12 mouse cellular contexts compared by ENCODE assay signal in the genomic region with DNA sequence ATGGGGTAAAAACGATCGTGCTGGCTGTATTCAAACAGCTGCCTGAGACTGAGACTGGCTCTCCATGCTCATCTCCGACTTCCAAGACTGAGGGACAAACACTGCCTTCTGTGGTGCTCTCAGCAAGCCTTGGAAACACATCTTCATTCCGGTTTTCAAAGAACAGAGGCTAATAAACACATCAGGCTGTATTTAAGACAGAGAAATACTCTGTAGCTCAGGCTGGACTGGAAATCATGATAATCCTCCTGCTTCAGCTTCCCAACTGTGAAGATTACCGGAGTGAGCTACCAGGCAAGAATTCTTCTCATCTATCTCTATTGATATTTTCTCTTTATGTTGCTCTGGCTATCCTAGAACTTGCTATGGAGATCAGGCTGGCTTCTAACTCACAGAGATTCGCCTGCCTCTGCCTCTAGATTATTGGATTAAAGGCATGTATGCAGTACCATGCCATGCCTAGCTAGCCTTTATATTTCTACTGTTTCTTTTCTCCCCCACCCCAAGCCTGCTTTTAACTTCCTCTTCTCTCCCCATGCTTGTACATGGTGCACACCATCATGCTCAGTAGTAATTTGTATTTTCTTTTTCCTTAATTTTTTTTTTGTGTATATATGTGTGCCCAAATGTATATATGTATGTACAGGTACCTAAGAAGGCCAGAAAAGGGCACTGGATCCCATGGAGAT. TPM values are rescaled to one million over a fixed set of nuclear protein-coding genes. Genes with fewer than 3 reads are reported as not detected.
DNase-seq lines count a peak whose midpoint lies in the region; ATAC-seq and TF ChIP-seq lines count a peak whose summit lies in the region.
"Had no signal": no experiment of that assay in that cellular context is flagged by ENCODE, and none has a peak within 500 bp of the region (broad histone marks: within the 10 kb centered on the region; RNA-seq: fewer than 3 reads in every experiment).

No protein-coding gene starts in this region.

- no peak for DNase-seq in heart, postnatal 10 days
- DNase-seq in lung, embryonic 14.5 days = no peak
- no peak for DNase-seq in lung, postnatal 36 days
- DNase-seq in CH12.LX (ENCODE audit: extremely low read depth) = no peak
- no peak for DNase-seq in adrenal gland, adult 2 months
- DNase-seq in adrenal gland, adult 18-20 months (ENCODE audit: low spot score in 2 of 2) = no peak
- DNase-seq: cerebellum, adult 9-11 months; thymus, postnatal 14 days had no signal

- intact Hi-C loops in heart, postnatal 10 days (cut with DNase I) = no loop called here

- H3K79me2 ChIP-seq in CH12.LX (replicated peaks; ENCODE audit: control insufficient read depth, extremely low read depth, insufficient read depth, poor library complexity, severe bottlenecking) = peaks cover 8% of the 10 kb centered on the region

- H3K9me3 ChIP-seq in heart, embryonic 13.5 days = no peaks in the 10 kb centered on the region
- no peaks in the 10 kb centered on the region for H3K9me3 ChIP-seq in lung, embryonic 14.5 days (ENCODE audit: low read depth, low read length)
- no peaks in the 10 kb centered on the region for H3K9me3 ChIP-seq in CH12.LX (replicated peaks; ENCODE audit: low read length)
- H3K9me3 ChIP-seq in liver, embryonic 12.5 days (replicated peaks) = no peaks in the 10 kb centered on the region
- H3K9me3 ChIP-seq: hindbrain, embryonic 12.5 days had no signal

- peak overlapping the region; percentile 73 for H3K27ac ChIP-seq in heart, embryonic 13.5 days (replicated peaks)
- peak overlapping the region; percentile 58 for H3K27ac ChIP-seq in lung, embryonic 14.5 days (ENCODE audit: low read depth)
- peak overlapping the region; percentile 88 for H3K27ac ChIP-seq in CH12.LX (ENCODE audit: insufficient read depth, low read depth)
- H3K27ac ChIP-seq in liver, embryonic 12.5 days = peak overlapping the region; percentile 63
- H3K27ac ChIP-seq: hindbrain, embryonic 12.5 days had no signal

- TF ChIP-seq RAD21 in CH12.LX (IDR thresholded peaks at IDR 0.05; ENCODE audit: low read depth, low read length) = no peak

- TF ChIP-seq EP300 in CH12.LX (IDR thresholded peaks at IDR 0.05; ENCODE audit: low read length) = no peak

- no peak overlapping the region for H3K4me2 ChIP-seq in heart, embryonic 13.5 days
- H3K4me2 ChIP-seq in lung, embryonic 14.5 days = no peak overlapping the region
- peak overlapping the region; percentile 79 for H3K4me2 ChIP-seq in CH12.LX (ENCODE audit: insufficient read depth, low read depth, poor library complexity, severe bottlenecking)
- no peak overlapping the region for H3K4me2 ChIP-seq in liver, embryonic 12.5 days
- H3K4me2 ChIP-seq: hindbrain, embryonic 12.5 days had no signal

- H3K4me1 ChIP-seq in heart, embryonic 13.5 days = peaks cover 35% of the 10 kb centered on the region
- H3K4me1 ChIP-seq in lung, embryonic 14.5 days (ENCODE audit: insufficient read depth) = peaks cover 10% of the 10 kb centered on the region; the same call in 1 of the 2 replicates
- peaks cover 31 to 85% of the 10 kb centered on the region in 2 experiments for H3K4me1 ChIP-seq in CH12.LX (ENCODE audit: control insufficient read depth in 1 of 2, insufficient read depth in 2 of 2)
- H3K4me1 ChIP-seq in liver, embryonic 12.5 days = peaks cover 44% of the 10 kb centered on the region

- H3K9ac ChIP-seq in heart, embryonic 13.5 days = no peak overlapping the region
- H3K9ac ChIP-seq in lung, embryonic 14.5 days = no peak overlapping the region
- H3K9ac ChIP-seq in CH12.LX (ENCODE audit: insufficient read depth, low read depth) = peak overlapping the region; percentile 73
- H3K9ac ChIP-seq in liver, embryonic 12.5 days = no peak overlapping the region
- H3K9ac ChIP-seq: hindbrain, embryonic 12.5 days had no signal

- dilution Hi-C loops in CH12.LX (cut with MboI; ENCODE audit: extremely low pct_ligation_motif_present, extremely low pct_unique_long_range_greater_than_20kb, low sequenced_read_pairs) = no loop called here

- H3K36me3 ChIP-seq in heart, embryonic 13.5 days = no peaks in the 10 kb centered on the region
- no peaks in the 10 kb centered on the region for H3K36me3 ChIP-seq in lung, embryonic 14.5 days (ENCODE audit: insufficient read depth)
- H3K36me3 ChIP-seq in CH12.LX (replicated peaks in 1 of 2; ENCODE audit: control insufficient read depth in 1 of 2, insufficient read depth in 1 of 2, low read length in 1 of 2) = peaks cover 2 to 7% of the 10 kb centered on the region in 2 experiments
- H3K36me3 ChIP-seq in liver, embryonic 12.5 days = peaks cover 31% of the 10 kb centered on the region
- H3K36me3 ChIP-seq: hindbrain, embryonic 12.5 days had no signal

- no peak overlapping the region for H3K4me3 ChIP-seq in heart, embryonic 13.5 days
- no peak overlapping the region for H3K4me3 ChIP-seq in lung, embryonic 14.5 days (ENCODE audit: low read depth, low read length)
- H3K4me3 ChIP-seq in CH12.LX (replicated peaks in 1 of 3; ENCODE audit: low read depth in 2 of 3, low read length in 2 of 3, poor library complexity in 1 of 3) = peak overlapping the region in 1 of 3 experiments; percentile 5
- no peak overlapping the region for H3K4me3 ChIP-seq in liver, embryonic 12.5 days
- H3K4me3 ChIP-seq: erythroblast, embryonic 14.5 days; hindbrain, embryonic 12.5 days had no signal

- no peaks in the 10 kb centered on the region for H3K27me3 ChIP-seq in heart, embryonic 13.5 days (replicated peaks)
- H3K27me3 ChIP-seq in lung, embryonic 14.5 days (ENCODE audit: insufficient read depth, low read length) = no peaks in the 10 kb centered on the region
- no peaks in the 10 kb centered on the region for H3K27me3 ChIP-seq in CH12.LX (replicated peaks)
- no peaks in the 10 kb centered on the region for H3K27me3 ChIP-seq in liver, embryonic 12.5 days (replicated peaks)
- H3K27me3 ChIP-seq: hindbrain, embryonic 12.5 days had no signal

- in situ Hi-C loops in CH12.LX (cut with MboI; ENCODE audit: low pct_ligation_motif_present, low pct_unique_long_range_greater_than_20kb, low sequenced_read_pairs) = no loop called here

- TF ChIP-seq POLR2A in CH12.LX (IDR thresholded peaks at IDR 0.05; ENCODE audit: low read depth, low read length) = no peak

- no peak for ATAC-seq in heart, embryonic 13.5 days (ENCODE audit: extremely low read depth, insufficient number of reproducible peaks, low FRiP score, low TSS enrichment)
- ATAC-seq in lung, embryonic 14.5 days (ENCODE audit: insufficient read depth) = no peak
- ATAC-seq in liver, embryonic 12.5 days = no peak

- TF ChIP-seq CTCF in lung, embryonic 14.5 days (IDR thresholded peaks at IDR 0.05; ENCODE audit: low read depth) = no peak
- TF ChIP-seq CTCF in CH12.LX (conservative IDR thresholded peaks at IDR 0.05 in 1 of 2, IDR thresholded peaks at IDR 0.05 in 1 of 2; ENCODE audit: low read depth in 2 of 2, low read length in 2 of 2) = no peak

- 72% methylated on average over 6 of the region's 6 CpGs for whole genome bisulfite sequencing in heart, embryonic 13.5 days
- WGBS in lung, embryonic 14.5 days = 64% methylated on average over 6 of the region's 6 CpGs
- WGBS in liver, embryonic 12.5 days (ENCODE audit: insufficient replicate concordance) = 59% methylated on average over 6 of the region's 6 CpGs

TF ChIP-seq in CH12.LX, 34 proteins besides CTCF, POLR2A, EP300 and RAD21:
- TF ChIP-seq HCFC1 (IDR thresholded peaks at IDR 0.05; ENCODE audit: low read depth, low read length) (no peak), ZKSCAN1 (IDR thresholded peaks at IDR 0.05; ENCODE audit: borderline replicate concordance, low read depth, low read length) (no peak), KAT2A (IDR thresholded peaks at IDR 0.05; ENCODE audit: insufficient replicate concordance, low read length) (no peak), JUN (IDR thresholded peaks at IDR 0.05; ENCODE audit: insufficient read depth, low read depth, low read length) (no peak), MXI1 (IDR thresholded peaks at IDR 0.05; ENCODE audit: low read depth, low read length) (no peak), IRF4 (IDR thresholded peaks at IDR 0.05; ENCODE audit: low read depth, low read length) (no peak), RCOR1 (conservative IDR thresholded peaks at IDR 0.05; ENCODE audit: low read depth, low read length) (no peak), NRF1 (IDR thresholded peaks at IDR 0.05; ENCODE audit: low read depth, low read length) (no peak), PAX5 (IDR thresholded peaks at IDR 0.05; ENCODE audit: low read length) (no peak), USF1 (IDR thresholded peaks at IDR 0.05; ENCODE audit: low read depth, low read length) (no peak), GABPA (IDR thresholded peaks at IDR 0.05; ENCODE audit: insufficient replicate concordance, low read depth, low read length) (no peak), ETS1 (conservative IDR thresholded peaks at IDR 0.05; ENCODE audit: low read depth, low read length) (no peak)

RNA-seq across cellular contexts. Expression of a gene that starts 49.5 kb away (rescaled TPM):
- 11.5 and 11.9 TPM in 2 replicates for polyA plus RNA-seq in heart, embryonic 13.5 days (2015; fragmentation: Nextera tagmentation; extraction: Ambion mirVana)
- 1 to 10 TPM; 5.5 to 6.2 TPM for total RNA-seq in heart, postnatal 10 days (2021)
- 14.2 and 14.7 TPM in 2 replicates for polyA plus RNA-seq in lung, embryonic 14.5 days (2014; fragmentation: Nextera tagmentation; extraction: Ambion mirVana)
- 11.9 and 14.3 TPM in 2 replicates for total RNA-seq in CH12.LX (2012; rRNA removed)
- total RNA-seq in CH12.LX (2014; rRNA removed) = 9.7 and 9.8 TPM in 2 replicates
- 12.6 and 13.4 TPM in 2 replicates for polyA plus RNA-seq in CH12.LX (2012; ENCODE audit: insufficient read length, low read depth)
- 13.7 and 14.8 TPM in 2 replicates for polyA plus RNA-seq in liver, embryonic 12.5 days (2016; fragmentation: Nextera tagmentation; extraction: Ambion mirVana)
- total RNA-seq in adrenal gland, adult 2 months (2021) = 1 to 10 TPM; 6.6 to 8.1 TPM
- 1.2 and 1.7 TPM in 2 replicates for polyA plus RNA-seq in adrenal gland, adult 2 months (2012; rRNA removed)
- total RNA-seq in adrenal gland, adult 18-20 months (2021) = 1 to 10 TPM; 6.2 to 7.7 TPM

RNA-seq across cellular contexts. Expression of a gene that starts 49.7 kb away (rescaled TPM):
- 39.6 and 41.2 TPM in 2 replicates for polyA plus RNA-seq in heart, embryonic 13.5 days (2015; fragmentation: Nextera tagmentation; extraction: Ambion mirVana)
- 10 to 100 TPM; 26.0 to 29.2 TPM for total RNA-seq in heart, postnatal 10 days (2021)
- 58.8 and 66.5 TPM in 2 replicates for polyA plus RNA-seq in lung, embryonic 14.5 days (2014; fragmentation: Nextera tagmentation; extraction: Ambion mirVana)
- total RNA-seq in CH12.LX (2012; rRNA removed) (45.2 and 56.7 TPM in 2 replicates), CH12.LX (2014; rRNA removed) (76.9 and 79.9 TPM in 2 replicates)
- polyA plus RNA-seq in CH12.LX (2012; ENCODE audit: insufficient read length, low read depth) = 110 and 152 TPM in 2 replicates
- polyA plus RNA-seq in liver, embryonic 12.5 days (2016; fragmentation: Nextera tagmentation; extraction: Ambion mirVana) = 35.9 and 40.6 TPM in 2 replicates
- 10 to 100 TPM; 38.1 to 39.8 TPM for total RNA-seq in adrenal gland, adult 2 months (2021)
- polyA plus RNA-seq in adrenal gland, adult 2 months (2012; rRNA removed) = 3.3 and 4.0 TPM in 2 replicates
- total RNA-seq in adrenal gland, adult 18-20 months (2021) = 10 to 100 TPM; 31.9 to 43.7 TPM
